Mouse (Mus musculus): ENCODE data around the gene Pitpnm2. TPM values are rescaled to one million over a fixed set of nuclear protein-coding genes. Genes with fewer than 3 reads are reported as not detected.
"Not testable (repeated sequence)": the region's sequence is repeated elsewhere in the genome, so short reads cannot be mapped to it uniquely, and the experiment has no call there.

Pitpnm2 gene
- total RNA-seq, 2 experiments from 2014 or later, result 42.5 to 50.9 TPM

- intact Hi-C loops (cut with DNase I), result loop anchor here (1.0 kb wide), 1 partner anchor 24 kb away; no protein-coding TSS in a partner anchor
- no peak for DNase-seq (ENCODE audit: low spot score)
Observed at GRCm38 (mm10) chr5:124224321-124225092, 25.1 kb downstream of the Pitpnm2 start.

GRCm38 (mm10) chr5:124223574-124223973 lies 26.0 kb downstream of the Pitpnm2 start:
- intact Hi-C loops (cut with DNase I), result no loop called here
- DNase-seq (ENCODE audit: low spot score), result no peak

DNA sequence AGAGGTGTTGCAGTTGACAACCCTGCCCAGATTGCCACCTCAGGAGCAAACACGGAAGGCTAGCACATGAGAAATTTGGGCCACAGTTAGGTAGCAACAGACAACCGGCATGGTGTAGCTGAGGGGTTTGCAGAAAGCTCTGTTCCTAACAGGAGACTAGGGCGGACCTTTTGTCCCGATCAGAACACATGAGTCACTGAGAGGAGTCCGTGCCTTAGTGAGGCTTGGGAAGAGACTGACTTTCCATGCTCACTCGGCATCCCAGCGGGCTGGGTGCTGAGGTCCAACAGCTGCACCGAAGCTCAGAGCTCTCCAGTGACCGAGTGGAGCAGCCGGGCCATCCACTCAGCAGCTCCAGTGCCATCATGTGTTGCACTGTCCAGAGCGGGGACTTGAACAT lies 26.9 kb downstream of the Pitpnm2 start:
- peak; percentile 48 for DNase-seq (ENCODE audit: low spot score)
- intact Hi-C loops (cut with DNase I), result no loop called here

GRCm38 (mm10) chr5:124221736-124222040 lies 27.9 kb downstream of the Pitpnm2 start:
- DNase-seq (ENCODE audit: low spot score), result no peak
- intact Hi-C loops (cut with DNase I), result no loop called here

DNA sequence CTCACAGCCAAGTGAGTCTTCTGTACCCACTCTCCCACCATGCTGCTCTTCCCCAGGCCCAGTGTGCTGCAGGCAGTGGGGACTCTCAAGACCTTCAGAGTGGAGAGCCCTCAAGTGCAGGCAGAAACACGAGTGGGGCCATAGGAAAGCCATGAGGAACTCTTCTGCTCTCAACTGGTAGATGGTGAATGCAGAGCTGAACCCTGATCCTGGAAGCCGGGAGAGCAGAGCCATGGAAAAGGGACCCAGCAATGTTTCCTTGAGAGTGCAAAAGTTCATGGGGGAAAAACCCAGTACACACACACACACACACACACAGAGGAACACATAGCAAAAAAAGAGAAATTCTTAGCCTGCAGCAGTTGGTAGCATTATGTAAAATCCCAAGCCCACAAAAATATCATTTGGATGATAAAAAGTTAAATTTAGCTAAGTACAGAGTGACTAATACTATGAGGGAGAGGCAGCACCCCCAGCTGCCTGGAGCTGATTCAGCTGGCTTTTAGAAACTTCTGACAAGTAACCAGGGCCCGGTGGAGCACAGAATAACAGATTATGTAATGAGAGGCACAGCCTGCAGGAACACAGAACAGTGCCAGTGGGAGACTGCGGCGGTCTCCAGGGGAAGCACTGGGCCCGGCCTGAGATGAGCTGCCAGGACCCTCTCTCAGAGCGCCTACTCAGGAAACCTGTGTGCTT lies 28.4 kb downstream of the Pitpnm2 start:
- intact Hi-C loops (cut with DNase I), result no loop called here
- DNase-seq (ENCODE audit: low spot score), result peak; percentile 86

DNA sequence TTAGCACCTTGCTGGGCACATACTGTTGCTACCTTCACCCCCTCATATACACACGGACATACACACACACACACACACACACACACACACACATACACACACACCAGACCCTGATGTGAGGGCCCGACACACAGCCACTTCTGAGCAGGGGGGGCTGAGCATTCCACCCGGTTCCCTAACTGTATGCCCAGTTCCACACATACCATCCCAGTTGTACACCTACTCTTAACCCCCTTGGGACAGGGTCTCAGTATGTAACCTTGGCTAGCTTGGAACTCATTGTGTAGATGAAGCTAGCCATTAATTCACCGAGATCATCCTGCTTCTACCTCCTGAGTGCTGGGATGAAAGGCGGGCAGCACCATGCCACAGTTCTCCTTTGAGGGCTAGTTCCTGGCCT lies 29.0 kb downstream of the Pitpnm2 start:
- intact Hi-C loops (cut with DNase I), result no loop called here
- DNase-seq (ENCODE audit: low spot score), result no peak

GRCm38 (mm10) chr5:124219431-124219830 lies 30.1 kb downstream of the Pitpnm2 start:
- intact Hi-C loops (cut with DNase I), result no loop called here
- no peak for DNase-seq (ENCODE audit: low spot score)

GRCm38 (mm10) chr5:124218986-124219385 lies 30.6 kb downstream of the Pitpnm2 start:
- intact Hi-C loops (cut with DNase I), result no loop called here
- no peak for DNase-seq (ENCODE audit: low spot score)

GRCm38 (mm10) chr5:124217566-124218249 lies 31.9 kb downstream of the Pitpnm2 start:
- intact Hi-C loops (cut with DNase I), result no loop called here
- no peak for DNase-seq (ENCODE audit: low spot score)

DNA sequence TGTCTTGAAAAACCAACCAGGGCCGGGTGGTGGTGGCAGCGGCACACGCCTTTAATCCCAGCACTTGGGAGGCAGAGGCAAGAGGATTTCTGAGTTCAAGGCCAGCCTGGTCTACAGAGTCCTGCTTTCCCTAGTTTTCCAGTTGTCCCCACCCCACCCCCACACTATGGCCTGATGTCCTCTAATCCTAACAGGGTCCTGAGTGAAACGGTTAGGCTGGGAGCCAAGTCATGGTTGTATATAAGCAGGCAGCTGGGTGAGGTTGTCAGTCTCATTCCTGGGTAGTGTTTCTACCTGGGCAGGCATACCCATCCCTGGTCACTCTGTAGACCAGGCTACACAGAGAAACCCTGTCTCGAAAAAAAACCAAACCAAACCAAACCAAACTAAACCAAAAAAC lies 32.5 kb downstream of the Pitpnm2 start:
- intact Hi-C loops (cut with DNase I); DNase-seq (ENCODE audit: low spot score): not testable (repeated sequence)

DNA sequence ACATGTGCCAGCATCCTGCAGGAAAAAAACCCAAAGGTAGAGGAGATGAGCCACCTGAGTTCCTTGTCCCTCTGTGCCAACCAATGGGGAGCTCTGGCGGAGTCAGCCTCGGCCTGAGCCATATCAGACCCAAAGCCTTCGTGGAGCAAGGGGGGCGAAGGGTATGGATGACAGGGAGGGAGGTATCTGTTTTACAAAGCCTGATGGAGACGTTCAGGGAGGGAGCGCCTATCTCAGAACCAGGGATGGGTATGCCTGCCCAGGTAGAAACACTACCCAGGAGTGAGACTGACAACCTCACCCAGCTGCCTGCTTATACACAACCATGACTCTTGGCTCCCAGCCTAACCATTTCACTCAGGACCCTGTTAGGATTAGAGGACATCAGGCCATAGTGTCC lies 33.2 kb downstream of the Pitpnm2 start:
- DNase-seq (ENCODE audit: low spot score), result no peak
- intact Hi-C loops (cut with DNase I), result no loop called here

- intact Hi-C loops (cut with DNase I), result no loop called here
- no peak for DNase-seq (ENCODE audit: low spot score)
Observed at GRCm38 (mm10) chr5:124215647-124216046, 33.9 kb downstream of the Pitpnm2 start.

DNA sequence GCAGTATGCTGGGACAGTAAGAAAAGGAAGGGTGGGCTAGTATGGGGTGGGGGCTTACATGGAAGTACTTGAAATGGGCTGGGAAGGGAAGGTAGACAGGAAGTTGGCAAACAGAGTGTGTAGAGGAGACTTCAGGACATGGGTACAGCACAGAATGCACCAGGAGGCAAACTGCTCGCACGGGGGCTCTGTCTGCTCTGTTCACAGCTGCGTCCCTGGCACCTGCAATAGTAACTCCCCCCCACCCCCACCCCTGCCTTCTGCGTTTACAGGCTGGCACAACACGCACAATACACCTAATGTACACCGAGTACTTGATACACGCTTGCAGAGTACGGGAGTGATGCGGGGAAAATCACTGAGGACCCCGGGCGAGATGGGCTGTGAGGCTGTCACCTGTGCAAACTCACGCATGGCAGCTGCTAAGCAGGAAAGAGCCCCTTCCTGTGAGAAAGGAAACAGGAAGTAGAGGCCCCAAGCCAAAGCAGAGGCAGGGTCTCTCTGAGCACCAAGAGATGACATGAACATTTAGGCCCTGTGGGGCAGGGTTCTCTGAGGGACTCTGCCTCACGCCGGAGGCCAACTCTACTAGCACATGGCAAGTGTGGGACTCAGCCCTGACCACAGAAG lies 34.9 kb downstream of the Pitpnm2 start:
- intact Hi-C loops (cut with DNase I), result loop anchor here (5.0 kb wide), 1 partner anchor 33 kb away; the partner anchor contains the start of gene Pitpnm2
- no peak for DNase-seq (ENCODE audit: low spot score)

DNA sequence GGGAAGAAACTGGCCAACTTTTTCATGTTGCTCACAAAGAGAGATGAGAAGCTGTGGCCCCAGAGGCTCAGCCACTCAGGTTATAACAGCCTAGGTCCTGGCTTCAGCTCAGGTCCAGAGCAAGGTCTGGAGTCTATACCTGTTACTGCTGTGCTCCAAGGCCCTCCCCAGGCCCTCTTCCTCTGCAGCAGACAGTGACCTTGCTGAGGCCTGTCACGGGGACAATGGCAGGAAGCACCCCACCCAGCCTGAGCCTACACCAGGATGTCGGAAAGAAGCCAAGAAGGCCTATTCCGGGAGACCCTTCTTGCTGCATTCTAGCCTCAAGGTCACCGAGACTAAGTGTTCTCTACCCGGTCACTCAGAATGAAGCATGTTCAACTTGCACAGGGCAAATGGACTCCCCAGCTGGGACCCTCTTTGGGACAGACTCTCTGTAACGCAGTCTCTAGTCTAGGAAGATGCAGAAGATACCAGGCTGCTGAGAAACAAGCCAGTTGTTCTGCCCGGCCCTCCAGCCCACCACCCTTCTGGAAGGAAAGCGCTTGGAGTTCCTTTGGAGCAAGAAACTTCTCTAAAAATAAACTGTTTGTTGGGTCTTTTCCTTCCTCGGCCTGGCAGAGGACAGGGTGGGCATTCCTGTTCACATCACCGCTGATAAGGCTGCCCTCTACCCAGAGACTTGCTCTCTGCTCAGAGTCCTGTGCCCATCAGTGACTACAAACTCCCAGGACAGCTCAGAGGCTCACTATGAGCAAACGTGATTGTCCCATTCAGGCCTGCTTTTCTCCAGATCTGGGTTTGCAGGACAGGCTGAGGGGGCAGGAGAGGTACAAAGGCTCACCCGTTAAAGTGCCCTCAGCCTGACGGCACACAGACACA lies 35.7 kb downstream of the Pitpnm2 start:
- DNase-seq (ENCODE audit: low spot score), result peak; percentile 70
- intact Hi-C loops (cut with DNase I), result loop anchor here (5.0 kb wide), 1 partner anchor 33 kb away; the partner anchor contains the start of gene Pitpnm2

- DNase-seq (ENCODE audit: low spot score), result no peak
- intact Hi-C loops (cut with DNase I), result loop anchor here (5.0 kb wide), 1 partner anchor 36 kb away; the partner anchor contains the start of gene Pitpnm2
Observed at GRCm38 (mm10) chr5:124211669-124212068, 37.9 kb downstream of the Pitpnm2 start.

GRCm38 (mm10) chr5:124211234-124211633 lies 38.3 kb downstream of the Pitpnm2 start:
- peak; percentile 53 for DNase-seq (ENCODE audit: low spot score)
- intact Hi-C loops (cut with DNase I), result loop anchor here (5.0 kb wide), 1 partner anchor 36 kb away; the partner anchor contains the start of gene Pitpnm2

- no peak for DNase-seq (ENCODE audit: low spot score)
- intact Hi-C loops (cut with DNase I), result loop anchor here (5.0 kb wide), 1 partner anchor 37 kb away; the partner anchor contains the start of gene Pitpnm2
Observed at GRCm38 (mm10) chr5:124210281-124211016, 39.1 kb downstream of the Pitpnm2 start.

- intact Hi-C loops (cut with DNase I), result loop anchor here (5.0 kb wide), 1 partner anchor 37 kb away; the partner anchor contains the start of gene Pitpnm2
- DNase-seq (ENCODE audit: low spot score), result no peak
Observed at GRCm38 (mm10) chr5:124209850-124210249, 39.7 kb downstream of the Pitpnm2 start.

Measured in heart, postnatal 25 days (tissue).